Mouse (Mus musculus): ENCODE results near the gene Phf24.

DNA sequence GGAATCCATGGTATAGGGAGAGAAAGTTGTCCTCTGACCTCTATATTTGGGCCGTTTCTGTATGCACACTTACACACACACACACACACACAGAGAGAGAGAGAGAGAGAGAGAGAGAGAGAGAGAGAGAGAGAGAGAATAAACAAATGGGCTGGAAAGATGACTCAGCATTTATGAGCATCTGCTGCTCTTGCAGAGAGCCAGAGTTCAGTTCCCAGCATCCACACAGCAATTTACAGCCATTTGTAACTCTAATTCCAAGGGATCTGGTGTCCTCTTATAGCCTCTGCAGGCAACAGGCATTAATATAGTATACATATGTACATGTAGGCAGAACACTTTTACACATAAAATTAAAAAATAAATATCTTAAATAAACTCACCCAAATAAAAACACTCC is 12.5 kb upstream of the Phf24 start:
- TF ChIP-seq POLR2A (IDR thresholded peaks at IDR 0.05; ENCODE audit: borderline replicate concordance, control insufficient read depth, low read depth, low read length) (no peak), CTCF (IDR thresholded peaks at IDR 0.05; ENCODE audit: control insufficient read depth, insufficient read depth, low read length) (no peak)

Data from bone marrow, adult 2 months (tissue).